Mouse (Mus musculus): ENCODE measurements around the gene Col6a5.

The Col6a5 gene

DNA sequence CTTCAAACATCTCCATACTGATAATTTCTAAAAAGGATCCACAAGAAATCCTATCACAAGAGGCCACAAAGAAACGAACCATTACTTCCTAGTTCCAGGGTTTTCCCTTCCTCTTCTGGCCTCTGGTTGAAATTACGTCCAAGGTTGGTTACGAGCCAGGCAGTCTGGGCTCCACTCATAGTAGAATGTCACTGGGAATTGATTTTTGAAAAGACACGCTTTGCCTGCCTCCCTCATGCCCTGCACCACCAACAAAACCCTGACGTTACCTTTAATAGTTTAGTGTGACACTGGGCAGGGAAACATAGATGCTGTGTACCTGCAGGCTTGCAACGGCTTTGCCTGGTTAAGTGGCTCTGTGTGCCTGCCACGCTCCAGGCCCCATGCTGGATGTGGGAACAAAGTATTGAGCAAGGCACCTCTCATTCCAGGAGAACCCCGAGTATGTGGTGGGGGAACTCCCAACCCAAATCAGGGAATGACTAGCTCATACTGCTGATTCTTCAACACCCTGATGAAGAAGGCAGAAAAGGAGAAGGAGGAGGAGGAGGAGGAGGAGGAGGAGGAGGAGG is 133.3 kb downstream of the Col6a5 start:
- no peak for DNase-seq (ENCODE audit: low spot score in 2 of 2)

DNA sequence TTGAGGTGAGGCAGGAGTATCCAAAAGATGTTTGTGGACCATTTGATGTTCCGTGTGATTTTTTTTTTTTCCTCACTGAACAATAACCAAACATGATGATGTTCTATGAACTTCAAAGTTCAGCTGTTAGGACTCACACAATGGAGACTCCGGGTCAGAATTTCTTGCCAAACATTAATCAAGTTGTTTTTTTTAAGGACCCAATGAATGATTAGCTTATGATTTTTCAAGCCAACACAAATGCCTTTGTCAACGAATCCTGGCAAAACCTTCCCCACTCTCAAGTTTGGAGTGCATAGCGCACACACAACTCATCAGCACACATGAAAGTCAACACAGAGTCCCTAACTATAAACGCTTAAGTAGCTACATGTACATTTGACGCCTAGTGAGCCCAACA is 139.7 kb downstream of the Col6a5 start:
- no peak for DNase-seq (ENCODE audit: low spot score in 2 of 2)

DNA sequence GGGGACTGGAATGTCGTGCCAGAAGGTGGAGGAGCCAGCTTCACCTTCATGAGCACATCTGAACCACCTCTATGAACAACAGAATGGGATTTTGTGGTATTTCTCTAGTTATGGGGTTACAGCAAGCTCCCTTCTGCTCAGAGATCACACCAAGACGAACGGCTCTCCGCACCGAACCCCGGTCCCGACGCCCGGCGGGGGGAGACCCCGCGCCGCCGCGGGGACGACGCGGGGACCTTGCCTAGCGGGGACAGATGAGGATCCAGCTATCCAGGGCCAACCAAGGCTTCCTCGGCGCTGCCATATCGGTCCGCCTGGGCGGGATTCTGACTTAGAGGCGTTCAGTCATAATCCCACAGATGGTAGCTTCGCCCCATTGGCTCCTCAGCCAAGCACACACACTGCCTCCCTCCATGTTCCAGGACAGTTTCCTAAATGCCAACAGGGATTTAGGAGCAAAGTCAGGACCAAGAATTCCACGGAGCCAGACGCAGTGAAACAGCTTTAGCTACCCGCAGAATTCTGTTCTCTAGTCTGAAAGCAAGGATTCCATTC is 141.2 kb downstream of the Col6a5 start:
- DNase-seq (ENCODE audit: low spot score in 2 of 2): no peak

DNA sequence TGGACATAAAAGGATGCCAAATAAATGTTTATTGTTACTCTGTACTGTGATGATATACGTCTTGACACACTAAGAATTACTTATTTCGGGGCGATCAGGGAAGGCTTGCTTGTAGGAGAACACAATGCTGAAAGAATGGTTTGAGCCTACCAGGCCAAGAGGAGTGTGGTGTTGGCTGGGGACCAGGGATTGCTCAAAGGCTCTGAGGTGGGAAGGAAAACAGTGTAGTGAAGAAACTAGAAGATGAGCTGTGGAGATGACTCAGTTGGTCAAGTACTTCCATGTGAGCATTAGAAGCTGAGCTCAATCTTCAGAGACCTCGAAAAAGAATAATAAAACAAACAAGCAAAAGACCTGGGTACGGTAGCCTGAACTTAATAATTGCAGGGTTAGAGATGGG is 146.0 kb downstream of the Col6a5 start:
- DNase-seq (ENCODE audit: low spot score in 2 of 2): no peak

DNA sequence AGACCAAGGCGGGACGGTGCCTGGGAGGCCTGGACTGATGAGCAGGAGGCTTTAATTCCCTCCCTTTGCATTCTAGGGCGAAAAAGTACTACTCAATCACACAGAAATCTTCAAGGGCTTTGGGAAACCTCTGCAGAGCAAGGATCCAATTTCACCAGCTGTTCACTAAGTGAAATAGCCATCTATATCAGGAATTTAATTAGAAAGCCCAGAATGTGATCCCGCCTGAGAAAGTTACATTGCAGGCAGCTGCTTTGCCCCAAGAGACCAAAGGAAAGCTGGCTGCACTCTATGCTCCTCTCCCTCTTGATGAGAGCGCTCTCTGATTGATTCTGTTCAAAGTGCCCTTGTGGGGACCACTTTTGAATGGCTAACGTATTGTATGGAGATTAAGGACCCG is 149.0 kb downstream of the Col6a5 start:
- no peak for DNase-seq (ENCODE audit: low spot score in 2 of 2)

DNA sequence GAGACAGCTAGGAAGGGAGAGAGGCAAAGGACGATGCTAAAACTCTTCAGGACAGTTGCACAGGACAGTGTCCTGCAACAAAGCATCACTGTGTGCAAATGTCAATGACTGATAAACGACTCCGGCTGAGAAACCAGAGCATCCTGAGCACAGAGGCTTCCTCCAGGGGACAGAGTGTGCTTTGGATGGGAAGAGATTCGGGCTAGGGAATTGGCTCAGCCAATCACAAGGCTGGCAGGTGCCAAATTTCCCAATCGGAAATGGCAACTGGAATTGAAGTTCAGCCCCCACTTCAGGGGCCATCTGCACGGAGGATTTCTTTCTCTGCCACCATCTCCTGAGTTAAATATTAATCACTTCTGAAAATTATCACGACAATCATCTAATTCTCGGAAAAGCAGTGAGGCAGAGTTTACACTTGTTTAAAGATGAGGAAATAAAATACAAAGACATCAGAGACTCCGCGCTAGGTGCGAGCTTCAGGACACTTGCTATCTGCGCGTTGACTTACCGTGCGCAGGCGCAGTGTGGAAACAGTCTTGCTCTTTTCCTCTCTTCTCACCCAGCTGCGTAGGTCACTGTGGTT is 151.4 kb downstream of the Col6a5 start:
- no peak for DNase-seq (ENCODE audit: low spot score in 2 of 2)
